Mouse (Mus musculus): ENCODE data around the gene Dner.

Dner gene

DNA sequence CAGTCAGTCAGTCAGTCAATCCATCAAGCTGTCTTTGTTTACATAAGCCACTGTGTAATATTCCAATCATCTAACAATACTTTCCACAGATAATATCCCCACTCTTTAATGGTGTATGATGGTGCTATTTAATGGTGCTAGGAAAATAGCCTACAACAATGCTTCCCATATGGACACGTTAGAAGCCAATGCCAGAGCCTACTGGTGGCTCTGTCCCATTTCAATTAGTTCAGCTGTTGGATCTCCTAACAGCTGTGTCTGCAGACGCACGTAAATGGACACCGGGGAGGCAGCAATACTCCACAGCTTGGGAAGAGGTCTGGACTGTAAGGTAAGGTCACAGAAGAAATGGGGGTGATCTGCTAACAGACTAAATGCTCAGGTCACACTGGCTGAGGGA lies 171.6 kb downstream of the Dner start:
- DNase-seq (ENCODE audit: low spot score) = no peak

- DNase-seq (ENCODE audit: low spot score) = no peak
Measured at GRCm38 (mm10) chr1:84522963-84523280, 173.1 kb downstream of the Dner start.

DNA sequence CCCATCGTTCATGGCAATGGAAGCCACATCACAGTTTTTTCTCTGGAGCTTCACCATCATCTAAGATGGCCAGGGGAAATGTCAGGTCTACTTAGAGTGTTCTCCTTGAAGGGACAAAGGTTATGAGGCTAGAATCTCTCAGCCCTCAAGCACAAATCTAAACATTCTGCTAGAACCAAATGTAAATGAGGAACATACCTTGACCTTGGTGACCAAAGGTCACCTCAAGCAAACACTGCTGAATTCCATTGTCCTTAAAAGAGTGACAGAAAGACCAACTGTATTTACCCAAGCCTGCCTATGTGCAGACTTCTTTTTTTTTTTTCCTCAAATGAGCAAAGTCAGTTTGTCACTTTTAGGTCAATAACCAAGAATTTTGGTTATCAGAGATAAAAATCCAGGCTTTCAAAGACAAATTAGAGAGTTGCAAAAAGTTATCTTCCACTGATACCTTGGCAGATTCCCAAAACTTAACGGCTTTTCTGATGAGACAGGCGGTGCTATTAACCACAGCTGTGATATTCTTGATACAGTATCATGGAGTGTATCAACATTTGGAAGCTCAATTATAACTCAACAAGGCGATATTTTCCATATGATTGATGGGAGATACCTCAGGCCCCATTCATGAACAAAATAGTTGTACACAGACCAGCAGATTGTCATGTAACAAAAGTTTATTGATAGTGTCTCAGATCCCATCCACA lies 173.6 kb downstream of the Dner start:
- no peak for DNase-seq (ENCODE audit: low spot score)

DNA sequence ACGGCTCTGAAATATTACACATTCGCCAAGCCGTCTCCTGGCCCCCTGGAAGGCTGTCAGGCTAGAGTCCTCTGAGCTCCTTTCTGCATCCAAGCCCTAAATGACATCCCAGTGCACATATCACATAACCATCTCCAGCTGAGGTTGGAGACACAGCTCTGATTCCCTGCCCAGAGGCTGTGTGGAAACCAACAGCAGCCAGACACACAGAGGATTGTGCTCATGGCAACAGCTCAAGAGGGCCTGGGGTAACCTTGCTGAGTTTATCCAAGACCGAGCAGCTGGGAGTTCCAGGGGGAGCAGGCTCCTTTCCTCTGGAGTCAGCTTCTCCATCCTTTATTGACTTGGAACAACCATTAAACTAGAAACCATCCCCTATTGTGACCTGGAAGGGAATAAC lies 177.7 kb downstream of the Dner start:
- no peak for DNase-seq (ENCODE audit: low spot score)

DNA sequence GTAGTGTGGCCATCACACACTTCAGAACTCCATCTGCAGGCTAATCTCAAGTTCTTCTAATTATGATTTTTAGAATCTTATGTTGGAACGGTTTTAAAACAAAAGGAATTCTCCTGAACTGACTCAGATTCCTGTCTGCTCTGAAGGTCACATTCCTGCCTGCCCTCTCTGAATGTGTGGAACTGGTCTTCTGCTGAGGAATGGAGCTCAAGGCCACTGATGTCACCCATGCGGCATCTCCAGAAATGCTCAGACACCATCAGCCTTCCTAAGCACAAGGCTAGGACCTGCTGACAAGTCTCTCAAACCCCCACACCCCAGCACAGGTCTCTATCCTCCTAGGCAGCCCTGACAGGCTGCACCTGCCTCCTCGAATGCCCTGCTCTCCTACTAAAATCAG lies 182.8 kb downstream of the Dner start:
- no peak for DNase-seq (ENCODE audit: low spot score)

DNA sequence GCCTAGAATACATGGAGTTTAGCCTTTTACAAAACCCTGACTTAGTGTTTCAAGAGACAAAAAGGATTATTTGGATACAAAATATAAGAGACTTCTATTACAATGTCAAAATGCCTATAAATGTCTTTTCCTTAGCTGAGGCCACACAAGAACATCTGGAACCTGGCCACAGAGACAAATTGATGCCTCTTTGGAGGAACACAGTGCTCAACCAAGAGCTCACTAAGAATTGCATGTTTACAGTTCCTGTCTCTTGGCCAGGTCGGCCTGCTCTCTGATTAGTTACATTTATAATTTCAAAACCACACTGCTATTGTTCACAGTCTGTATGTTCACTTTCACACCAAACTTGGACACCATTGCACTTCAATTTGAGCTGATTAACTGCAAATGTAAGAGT lies 187.5 kb downstream of the Dner start:
- no peak for DNase-seq (ENCODE audit: low spot score)

GRCm38 (mm10) chr1:84507568-84507967 lies 188.5 kb downstream of the Dner start:
- peak; percentile 11 for DNase-seq (ENCODE audit: low spot score)

- DNase-seq (ENCODE audit: low spot score) = peak; percentile 2
Measured at GRCm38 (mm10) chr1:84506984-84507546, 189.0 kb downstream of the Dner start.

DNA sequence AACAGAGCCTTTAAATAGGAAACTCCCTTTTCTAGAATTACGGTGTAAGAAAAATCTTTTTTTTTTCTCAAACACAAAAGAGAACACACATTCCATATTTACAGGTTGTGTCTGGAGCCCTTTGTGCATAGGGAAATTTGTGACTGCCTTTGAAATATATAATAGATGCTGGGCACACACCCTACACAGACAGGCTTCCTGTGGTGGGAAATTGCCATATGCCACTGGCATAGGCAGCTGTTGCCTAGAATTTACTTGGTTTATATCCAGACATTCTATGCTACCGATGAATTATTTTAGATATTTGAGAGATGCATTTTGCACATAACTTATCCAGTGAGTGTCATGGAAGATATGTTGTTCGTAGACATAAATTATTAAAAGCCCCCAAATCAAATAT lies 195.3 kb downstream of the Dner start:
- DNase-seq (ENCODE audit: low spot score) = no peak

GRCm38 (mm10) chr1:84491732-84492131 lies 204.3 kb downstream of the Dner start:
- DNase-seq (ENCODE audit: low spot score) = no peak

DNA sequence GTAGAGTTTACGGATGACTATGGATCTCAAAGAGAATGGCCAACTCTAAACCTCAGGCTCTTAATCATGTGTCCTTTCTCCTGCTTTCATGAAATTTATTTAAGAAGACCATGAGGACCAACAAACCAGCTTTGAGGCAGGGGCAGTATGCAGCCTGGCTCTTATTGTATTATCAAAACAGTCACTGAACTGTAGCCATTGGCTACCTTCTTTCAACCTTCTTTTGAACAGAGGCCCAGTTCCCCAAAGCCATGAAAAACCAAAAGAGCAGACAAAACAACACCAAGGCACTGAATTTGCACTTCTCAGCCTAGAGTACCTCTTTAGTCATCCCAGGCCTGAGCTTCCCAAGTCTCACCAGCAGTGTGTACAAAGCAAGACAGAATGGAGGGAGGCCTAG lies 207.5 kb downstream of the Dner start:
- DNase-seq (ENCODE audit: low spot score) = no peak

GRCm38 (mm10) chr1:84485066-84485465 lies 211.0 kb downstream of the Dner start:
- no peak for DNase-seq (ENCODE audit: low spot score)

GRCm38 (mm10) chr1:84484577-84484976 lies 211.4 kb downstream of the Dner start:
- DNase-seq (ENCODE audit: low spot score) = no peak

DNA sequence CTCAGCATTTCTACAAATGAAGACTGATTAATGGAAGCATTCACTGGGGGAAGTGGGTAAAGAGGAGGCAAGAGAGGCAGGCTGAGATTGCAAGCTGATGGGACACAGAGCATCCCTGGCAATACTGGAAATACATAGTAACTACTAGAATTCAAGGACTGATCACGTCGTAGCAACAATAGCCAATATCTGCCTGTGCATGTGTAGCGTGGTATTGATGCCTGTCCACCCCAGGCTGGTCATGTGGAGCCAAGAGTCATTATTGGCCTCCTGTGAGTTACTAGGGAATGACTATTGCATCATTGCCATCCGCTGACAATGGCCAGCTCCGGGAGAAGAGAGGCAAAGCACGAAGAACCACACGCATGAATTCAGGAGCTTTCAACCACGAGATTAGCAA lies 216.0 kb downstream of the Dner start:
- DNase-seq (ENCODE audit: low spot score) = no peak

- DNase-seq (ENCODE audit: low spot score) = no peak
Measured at GRCm38 (mm10) chr1:84474274-84474673, 221.7 kb downstream of the Dner start.

DNA sequence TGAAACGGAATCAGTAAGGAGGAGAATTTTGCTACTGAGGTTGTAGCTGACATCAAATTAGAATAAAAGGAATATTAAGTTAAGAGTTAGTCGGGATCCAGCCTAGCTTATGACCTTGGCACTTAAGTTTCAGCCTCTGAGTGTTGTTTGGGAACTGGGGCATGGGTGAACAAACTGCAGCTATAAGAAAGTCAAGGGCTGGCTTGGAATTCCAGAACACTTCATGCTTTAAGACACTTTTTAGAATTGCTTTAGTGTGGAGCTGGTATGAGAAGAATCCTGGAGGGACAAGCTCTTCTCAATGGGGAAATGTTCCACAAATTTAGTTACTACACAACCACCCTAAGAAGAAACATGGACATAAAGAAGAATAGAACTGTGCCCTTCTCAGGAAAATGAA lies 223.8 kb downstream of the Dner start:
- DNase-seq (ENCODE audit: low spot score) = no peak

DNA sequence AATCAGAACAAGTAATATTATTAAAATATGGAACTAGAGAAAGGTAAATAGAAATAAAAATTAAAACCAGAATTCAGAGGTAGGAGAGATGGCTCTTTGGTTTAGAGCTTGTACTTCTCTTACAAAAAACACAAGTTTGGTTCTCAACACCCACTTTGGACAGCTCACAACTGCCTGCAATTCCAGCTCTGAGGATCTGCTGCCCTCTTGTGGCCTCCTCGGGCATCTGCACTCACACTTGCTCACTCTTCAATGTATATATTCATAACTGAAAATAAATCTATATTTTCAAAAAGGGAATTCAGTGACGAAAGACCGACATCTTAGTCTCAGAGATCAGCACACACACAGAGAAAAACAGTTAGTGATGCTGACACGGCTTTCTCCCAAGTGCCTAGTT lies 225.7 kb downstream of the Dner start:
- no peak for DNase-seq (ENCODE audit: low spot score)

GRCm38 (mm10) chr1:84467664-84468063 lies 228.4 kb downstream of the Dner start:
- DNase-seq (ENCODE audit: low spot score) = no peak

DNA sequence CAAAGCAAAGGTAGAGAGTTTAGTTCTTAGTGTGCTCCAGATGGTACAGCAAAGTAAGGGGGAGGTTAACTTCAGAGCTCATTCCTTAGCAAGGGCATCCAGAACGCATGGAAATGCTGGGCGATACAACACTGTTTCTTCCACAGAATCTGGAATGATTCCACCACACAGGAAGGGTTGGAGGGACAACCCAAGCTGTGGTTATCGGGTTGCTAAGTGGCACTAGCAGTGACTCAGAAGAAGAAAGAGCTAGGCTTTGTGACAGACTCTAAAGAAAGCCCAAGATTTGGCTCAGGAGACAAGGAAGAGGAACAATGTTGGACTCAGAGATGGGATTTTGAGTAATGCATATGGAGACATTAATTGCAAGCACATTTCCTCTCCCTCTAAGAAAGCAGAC lies 231.3 kb downstream of the Dner start:
- DNase-seq (ENCODE audit: low spot score) = no peak

GRCm38 (mm10) chr1:84463976-84464662 lies 231.9 kb downstream of the Dner start:
- DNase-seq (ENCODE audit: low spot score) = no peak

DNA sequence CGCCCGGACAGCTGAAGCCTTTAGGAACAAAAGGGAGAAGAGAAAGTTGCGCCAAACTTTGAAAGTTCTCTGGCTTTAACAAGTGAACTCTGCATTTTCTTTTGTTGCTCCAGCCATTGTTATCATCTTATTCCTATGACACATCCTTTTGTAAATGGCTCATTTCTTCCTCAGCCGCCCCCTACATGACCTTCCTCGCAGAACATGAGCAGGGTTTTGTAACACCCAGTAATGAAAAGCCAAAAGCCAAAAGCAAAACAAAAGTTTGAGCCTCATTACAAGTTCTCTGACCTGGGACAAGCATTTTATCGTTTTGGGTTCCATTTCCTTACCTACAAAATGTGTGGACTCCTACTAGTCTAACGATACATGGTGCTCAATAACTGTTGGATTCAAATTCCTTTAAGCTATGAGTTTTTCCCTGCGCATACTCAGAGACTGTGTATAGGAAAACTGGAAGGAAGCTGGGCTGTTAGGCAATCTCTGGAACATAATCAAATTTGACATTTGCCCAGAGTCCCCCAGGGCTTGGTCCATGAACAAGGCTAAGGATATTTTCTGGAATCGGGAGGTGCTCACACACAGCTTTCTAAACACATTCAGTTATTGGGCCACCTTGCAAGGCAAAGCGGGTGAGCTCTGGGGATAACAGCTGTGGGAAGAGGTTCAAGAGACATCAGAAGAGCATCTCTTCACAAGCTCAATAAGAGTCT lies 246.3 kb downstream of the Dner start:
- DNase-seq (ENCODE audit: low spot score) = no peak

- DNase-seq (ENCODE audit: low spot score) = no peak
Measured at GRCm38 (mm10) chr1:84443640-84444039, 252.4 kb downstream of the Dner start.

- DNase-seq (ENCODE audit: low spot score) = no peak
Measured at GRCm38 (mm10) chr1:84443050-84443449, 253.0 kb downstream of the Dner start.

Data from retina, embryonic 14.5 days (tissue).